Mouse (Mus musculus) liver, adult 2 months (tissue): Measurements from ENCODE around the gene Dmbt1.
"Not testable (repeated sequence)": the region's sequence is repeated elsewhere in the genome, so short reads cannot be mapped to it uniquely, and the experiment has no call there.

Experiments
- CTCF ChIP-seq: fragments of 200-500 bp; IDR thresholded peaks from 2 replicates; pipeline ENCODE4 v1.5.1; 2011; ENCODE audit warnings: low read depth, low read length, control low read depth
- POLR2A ChIP-seq: fragments of 200-500 bp; IDR thresholded peaks from 2 replicates; pipeline ENCODE4 v1.6.1; 2011; ENCODE audit warnings: low read length, control low read depth; ENCODE audit not compliant: insufficient read depth; ENCODE audit errors: extremely low read depth

DNA sequence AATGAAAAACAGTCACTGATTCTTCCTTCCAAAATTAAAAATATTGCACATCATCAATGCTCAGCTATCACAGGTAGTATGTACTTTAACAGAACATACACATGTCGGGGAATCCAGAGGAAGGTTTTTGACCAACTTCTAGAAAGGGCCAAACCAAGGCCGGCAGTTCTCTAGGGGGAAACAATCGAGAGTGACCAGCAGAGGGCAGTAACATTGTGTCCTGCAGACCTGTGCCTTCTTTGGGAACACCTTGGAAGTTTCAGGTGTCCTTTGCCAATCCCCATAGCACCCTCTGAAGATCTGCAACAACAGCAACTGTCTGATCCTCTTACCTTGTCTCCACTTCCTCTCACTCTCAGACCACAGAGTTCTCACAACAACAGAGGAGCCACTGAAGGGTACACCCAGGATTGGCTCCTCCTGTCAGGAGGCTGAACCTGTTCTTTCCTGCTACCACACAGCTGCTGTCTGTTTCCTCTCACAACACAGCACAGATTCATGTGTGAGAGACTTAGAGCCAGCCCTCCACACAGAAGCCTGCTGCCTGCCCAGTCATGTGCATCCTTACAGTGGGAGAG is 13.5 kb downstream of the Dmbt1 start:
- TF ChIP-seq CTCF, result peak; percentile 42
- TF ChIP-seq POLR2A, result not testable (repeated sequence)
